Mouse (Mus musculus): Measurements from ENCODE around the gene Emc10.

Gene Emc10

DNA sequence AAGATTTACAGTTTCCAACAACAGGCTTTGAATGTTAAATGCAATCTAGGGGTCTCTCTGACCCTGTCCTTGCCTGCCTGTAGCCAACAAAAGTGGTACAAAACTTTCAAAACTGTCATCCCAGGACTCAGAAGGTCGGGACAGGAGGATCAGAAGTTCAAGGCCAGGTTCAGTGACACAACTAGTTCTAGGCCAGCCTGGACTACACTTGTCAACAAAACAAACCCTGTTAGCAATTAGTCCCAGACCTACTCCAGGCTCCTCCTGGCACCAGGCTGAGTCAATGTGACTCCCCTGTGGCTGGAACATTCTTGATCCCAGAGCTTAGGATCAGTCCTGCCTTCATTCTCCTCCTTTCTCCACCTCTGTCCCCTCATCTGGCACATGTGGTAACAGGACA is 2.6 kb upstream of the Emc10 start:
- ChIA-PET CTCF (interaction anchor here (0.5 to 1.7 kb wide), 14 partner anchors 20 to 430 kb away, joined by 3 to 12 read pairs (median 5); partner anchors contain the start of genes Ap2a1 (in 1 of the 4) and Pold1 (in 1 of the 4)), POLR2A (interaction anchor here in 3 of 4 experiments (0.6 to 7.2 kb wide), 18 partner anchors 8 to 253 kb away, joined by 3 to 100 read pairs (median 4); partner anchors contain the start of genes Josd2 (in 2 of the 3), 1700028J19Rik (in 1 of the 3), 2410002F23Rik (in 1 of the 3) and Kcnc3 (in 1 of the 3))

- CTCF ChIA-PET = interaction anchor here (0.6 to 3.1 kb wide), 15 partner anchors 7 to 293 kb away, joined by 3 to 23 read pairs (median 4); partner anchors contain the start of gene Pold1 (in 1 of the 4)
- POLR2A ChIA-PET = interaction anchor here (0.5 to 7.2 kb wide), 52 partner anchors 9 to 1808 kb away, joined by 3 to 100 read pairs (median 5); partner anchors contain the start of genes Josd2 (in 3 of the 4), Nup62 (in 2 of the 4), 1700028J19Rik (in 1 of the 4) and 2410002F23Rik (in 1 of the 4)
Observed at GRCm38 (mm10) chr7:44497361-44498055, 1.2 kb upstream of the Emc10 start.

DNA sequence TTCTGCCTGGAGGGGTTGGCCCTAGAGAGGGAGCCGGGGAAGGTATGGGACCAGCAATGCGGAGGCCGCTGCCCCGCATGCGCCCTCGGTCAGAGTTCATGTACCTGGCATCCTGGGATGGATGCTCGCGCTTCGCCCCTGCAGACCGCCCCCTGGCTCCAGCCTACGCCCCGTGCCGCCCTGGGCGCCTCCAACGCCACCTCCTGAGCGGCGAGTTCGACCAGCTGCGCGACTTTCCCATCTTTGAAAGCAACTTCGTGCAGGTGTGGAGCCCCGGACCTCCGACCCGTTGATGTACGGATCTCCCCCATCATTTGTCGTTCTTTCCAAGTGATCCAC is 411 bp upstream of the Emc10 start:
- ChIA-PET POLR2A (interaction anchor here (0.5 to 7.2 kb wide), 83 partner anchors 9 to 860 kb away, joined by 3 to 100 read pairs (median 5); partner anchors contain the start of genes Atf5 (in 3 of the 4), Il4i1 (in 3 of the 4), Josd2 (in 3 of the 4) and Nup62 (in 3 of the 4)), CTCF (interaction anchor here in 3 of 4 experiments (0.5 to 3.1 kb wide), 25 partner anchors 11 to 816 kb away, joined by 3 to 23 read pairs (median 4); partner anchors contain the start of genes Pold1 (in 2 of the 3) and Nr1h2 (in 1 of the 3))

- CTCF ChIA-PET = interaction anchor here in 3 of 4 experiments (0.6 to 3.1 kb wide), 7 partner anchors 9 to 355 kb away, joined by 3 to 23 read pairs (median 3); partner anchors contain the start of genes Atf5 (in 1 of the 3), Il4i1 (in 1 of the 3) and Nup62 (in 1 of the 3)
Observed at GRCm38 (mm10) chr7:44495086-44495485, 1.2 kb downstream of the Emc10 start.

GRCm38 (mm10) chr7:44494681-44495080 is 1.6 kb downstream of the Emc10 start:
- ChIA-PET POLR2A (interaction anchor here (0.5 to 7.2 kb wide), 17 partner anchors 8 to 248 kb away, joined by 3 to 100 read pairs (median 6); partner anchors contain the start of genes Josd2 (in 2 of the 4), 1700028J19Rik (in 1 of the 4) and 2410002F23Rik (in 1 of the 4)), CTCF (interaction anchor here in 3 of 4 experiments (0.6 to 1.3 kb wide), 5 partner anchors 9 to 355 kb away, joined by 3 to 9 read pairs (median 3); partner anchors contain the start of genes Atf5 (in 1 of the 3), Il4i1 (in 1 of the 3) and Nup62 (in 1 of the 3))

More at GRCm38 (mm10) chr7:44495086-44495485, 1.2 kb downstream of the Emc10 start:
- POLR2A ChIA-PET = interaction anchor here (0.5 to 7.2 kb wide), 24 partner anchors 8 to 270 kb away, joined by 3 to 100 read pairs (median 6); partner anchors contain the start of genes 1700028J19Rik (in 2 of the 4), 2410002F23Rik (in 2 of the 4), Josd2 (in 2 of the 4) and Izumo2 (in 1 of the 4)

DNA sequence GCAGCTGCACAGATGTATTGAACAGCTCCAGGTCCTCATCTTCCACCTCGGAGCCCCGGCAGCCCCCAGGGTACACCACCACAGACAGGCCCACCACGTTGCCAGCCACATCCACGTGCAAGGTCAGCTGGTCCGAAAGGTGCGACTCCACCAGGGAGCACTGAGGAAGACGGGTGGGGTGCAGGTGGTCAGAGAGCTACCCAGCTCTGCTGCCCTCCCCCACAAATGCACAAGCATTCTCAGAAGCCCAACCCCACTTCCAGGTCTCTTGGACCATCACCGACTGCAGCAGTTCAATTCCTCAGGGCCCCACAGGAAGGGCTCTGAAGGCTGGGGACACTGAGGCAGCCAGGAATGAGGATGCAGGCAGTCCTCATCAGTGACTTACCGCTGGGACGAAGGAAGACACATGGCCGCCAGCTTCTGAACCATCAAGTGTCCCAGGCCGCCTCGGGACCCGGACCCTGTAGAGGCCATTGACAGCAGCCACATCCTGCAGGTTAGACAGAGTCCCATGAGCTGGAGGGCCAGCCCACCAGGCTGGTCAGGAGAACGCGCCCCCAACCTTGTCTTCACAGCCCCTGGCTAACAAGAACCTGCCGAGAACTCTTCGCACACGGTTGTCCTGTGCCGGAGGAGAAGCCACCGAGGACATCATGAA is 4.0 kb downstream of the Emc10 start:
- POLR2A ChIA-PET = interaction anchor here in 2 of 4 experiments (0.6 to 1.3 kb wide), 6 partner anchors 21 to 142 kb away, joined by 3 read pairs; no protein-coding TSS in a partner anchor
- CTCF ChIA-PET = interaction anchor here in 3 of 4 experiments (1.0 to 2.4 kb wide), 4 partner anchors 7 to 141 kb away, joined by 3 to 5 read pairs (median 3); no protein-coding TSS in a partner anchor

DNA sequence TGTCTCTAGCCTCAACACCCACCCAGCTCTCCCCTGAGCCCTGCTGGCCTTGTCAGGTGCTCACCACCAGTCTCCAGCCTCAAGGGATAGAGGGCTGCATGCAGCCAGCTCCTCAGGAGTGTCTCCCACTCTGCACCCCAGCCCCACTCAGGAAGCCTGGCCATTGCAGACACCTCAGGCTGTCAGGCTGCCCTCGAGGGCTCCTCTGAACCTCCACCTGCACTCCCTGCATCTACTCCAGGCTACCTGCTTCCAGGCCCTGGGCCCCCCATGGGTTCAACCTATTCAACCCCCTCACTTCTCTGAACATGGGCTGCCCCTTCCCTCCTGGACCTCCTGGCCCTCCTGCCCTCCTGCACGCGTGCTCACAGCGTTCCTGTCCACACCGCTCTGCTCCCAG is 4.9 kb downstream of the Emc10 start:
- ChIA-PET CTCF (interaction anchor here in 2 of 4 experiments (0.5 to 2.4 kb wide), 2 partner anchors 27 to 123 kb away, joined by 5 to 15 read pairs; no protein-coding TSS in a partner anchor), POLR2A (interaction anchor here in 3 of 4 experiments (0.6 to 1.3 kb wide), 4 partner anchors 23 to 245 kb away, joined by 3 read pairs; partner anchors contain the start of genes 1700028J19Rik (in 1 of the 3) and 2410002F23Rik (in 1 of the 3))

GRCm38 (mm10) chr7:44490281-44490680 is 6.0 kb downstream of the Emc10 start:
- ChIA-PET CTCF (interaction anchor here in 2 of 4 experiments (0.6 to 2.4 kb wide), 2 partner anchors 28 to 32 kb away, joined by 3 to 5 read pairs; no protein-coding TSS in a partner anchor), POLR2A (interaction anchor here in 1 of 4 experiments (0.7 kb wide), 1 partner anchor 739 kb away, joined by 3 read pairs; no protein-coding TSS in a partner anchor)

DNA sequence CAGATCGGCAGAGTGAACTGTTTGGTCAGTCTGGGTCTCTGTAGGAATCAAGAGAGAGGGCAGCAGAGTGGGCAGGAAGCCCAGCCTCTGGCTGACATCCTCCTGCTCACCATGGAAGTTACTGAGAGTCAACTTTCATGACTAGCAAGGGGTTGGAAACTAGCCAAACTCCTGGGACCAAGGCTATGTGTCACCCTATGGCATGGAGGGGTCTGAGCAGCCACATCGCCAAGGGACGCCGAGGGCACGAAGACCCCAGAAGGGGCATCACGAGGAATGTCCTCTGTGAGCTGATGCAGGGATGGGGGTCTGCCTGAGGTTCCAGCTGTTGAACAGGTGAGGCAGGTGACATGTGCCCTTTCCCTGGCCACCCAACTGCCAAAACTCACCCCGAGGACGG is 7.8 kb downstream of the Emc10 start:
- ChIA-PET CTCF (interaction anchor here in 1 of 4 experiments (0.9 kb wide), 1 partner anchor 150 kb away, joined by 3 read pairs; no protein-coding TSS in a partner anchor), POLR2A (interaction anchor here in 2 of 4 experiments (1.6 to 5.3 kb wide), 4 partner anchors 8 to 20 kb away, joined by 4 to 100 read pairs (median 50); partner anchors contain the start of genes Emc10 (in 2 of the 2), Fam71e1 (in 2 of the 2) and Josd2 (in 1 of the 2))

GRCm38 (mm10) chr7:44487936-44488335 is 8.4 kb downstream of the Emc10 start:
- ChIA-PET CTCF (interaction anchor here in 1 of 4 experiments (3.5 kb wide), 1 partner anchor 9 kb away, joined by 23 read pairs; the partner anchor contains the start of genes Emc10 and Fam71e1), POLR2A (interaction anchor here in 2 of 4 experiments (1.0 to 5.3 kb wide), 7 partner anchors 8 to 183 kb away, joined by 3 to 100 read pairs (median 5); partner anchors contain the start of genes Emc10 (in 2 of the 2), Fam71e1 (in 2 of the 2) and Josd2 (in 1 of the 2))

GRCm38 (mm10) chr7:44486927-44487575 is 9.3 kb downstream of the Emc10 start:
- CTCF ChIA-PET = interaction anchor here in 3 of 4 experiments (0.6 to 3.5 kb wide), 11 partner anchors 10 to 900 kb away, joined by 3 to 23 read pairs (median 4); partner anchors contain the start of genes Emc10 (in 1 of the 3) and Fam71e1 (in 1 of the 3)
- POLR2A ChIA-PET = interaction anchor here in 3 of 4 experiments (0.7 to 5.3 kb wide), 23 partner anchors 9 to 241 kb away, joined by 3 to 100 read pairs (median 4); partner anchors contain the start of genes Emc10 (in 2 of the 3), Fam71e1 (in 2 of the 3), Josd2 (in 2 of the 3) and 1700028J19Rik (in 1 of the 3)

- ChIA-PET POLR2A (interaction anchor here (0.5 to 5.3 kb wide), 71 partner anchors 8 to 1159 kb away, joined by 3 to 100 read pairs (median 4); partner anchors contain the start of genes Emc10 (in 3 of the 4), Fam71e1 (in 3 of the 4), Josd2 (in 3 of the 4) and 1700028J19Rik (in 1 of the 4)), CTCF (interaction anchor here (0.5 to 3.5 kb wide), 58 partner anchors 7 to 690 kb away, joined by 3 to 23 read pairs (median 4); partner anchors contain the start of genes Emc10 (in 2 of the 4), Fam71e1 (in 2 of the 4), Josd2 (in 1 of the 4) and Lrrc4b (in 1 of the 4))
Observed at GRCm38 (mm10) chr7:44485572-44486195, 10.6 kb downstream of the Emc10 start.

DNA sequence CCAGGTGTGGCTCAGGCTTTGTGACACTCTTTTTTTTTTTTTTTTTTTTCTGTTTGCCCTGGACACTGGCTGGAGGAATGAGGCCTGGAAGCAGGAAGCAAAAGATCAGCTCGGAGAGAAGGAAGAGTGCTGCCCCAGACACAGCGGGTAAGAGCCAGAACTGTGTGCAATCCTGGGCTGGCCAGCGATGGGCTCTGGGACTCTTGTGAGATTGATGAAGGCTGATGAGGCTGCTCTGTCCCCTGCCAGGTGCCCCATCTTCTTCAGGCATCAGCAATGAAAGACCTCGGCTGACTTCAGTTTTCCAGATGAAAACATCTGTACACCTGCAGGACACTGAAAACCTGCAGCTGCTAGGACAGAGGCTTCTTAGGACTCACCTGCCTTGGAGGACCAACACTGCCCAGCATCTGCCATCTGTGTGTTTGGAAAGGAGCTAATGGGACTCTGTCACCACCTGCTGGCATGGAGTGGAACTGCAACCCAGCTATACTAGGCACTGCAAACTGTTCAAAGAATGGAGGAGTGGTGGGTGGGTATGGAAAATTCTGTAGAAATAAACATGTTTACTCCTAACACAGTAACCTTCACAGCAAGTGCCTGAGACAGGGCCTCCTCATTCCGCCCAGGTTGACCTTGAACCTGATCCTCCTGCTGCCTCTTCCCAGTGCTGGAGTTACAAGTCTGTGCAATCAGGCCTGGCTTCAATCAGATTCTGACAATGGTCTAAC is 11.3 kb downstream of the Emc10 start:
- CTCF ChIA-PET = interaction anchor here (0.5 to 3.5 kb wide), 57 partner anchors 8 to 691 kb away, joined by 3 to 23 read pairs (median 4); partner anchors contain the start of genes Emc10 (in 1 of the 4), Fam71e1 (in 1 of the 4), Josd2 (in 1 of the 4) and Lrrc4b (in 1 of the 4)

GRCm38 (mm10) chr7:44484109-44484508 is 12.2 kb downstream of the Emc10 start:
- POLR2A ChIA-PET = interaction anchor here in 2 of 4 experiments (0.5 to 1.6 kb wide), 3 partner anchors 16 to 608 kb away, joined by 4 to 6 read pairs (median 5); partner anchors contain the start of genes Josd2 (in 1 of the 2) and Rcn3 (in 1 of the 2)
- CTCF ChIA-PET = interaction anchor here in 3 of 4 experiments (0.5 to 3.5 kb wide), 3 partner anchors 13 to 85 kb away, joined by 3 to 23 read pairs (median 4); partner anchors contain the start of genes Emc10 (in 1 of the 3) and Fam71e1 (in 1 of the 3)

More for the DNA sequence above, 11.3 kb downstream of the Emc10 start:
- POLR2A ChIA-PET = interaction anchor here (0.5 to 5.3 kb wide), 59 partner anchors 9 to 751 kb away, joined by 3 to 100 read pairs (median 4); partner anchors contain the start of genes Emc10 (in 3 of the 4), Fam71e1 (in 3 of the 4), Josd2 (in 3 of the 4) and 1700028J19Rik (in 1 of the 4)
